Mouse (Mus musculus): ENCODE measurements around the gene Mmp27.

Gene Mmp27

GRCm38 (mm10) chr9:7604005-7604404 is 32.8 kb downstream of the Mmp27 start:
- no peak for DNase-seq

- DNase-seq: no peak
Observed at GRCm38 (mm10) chr9:7605638-7606037, 34.4 kb downstream of the Mmp27 start.

GRCm38 (mm10) chr9:7622582-7622981 is 51.4 kb downstream of the Mmp27 start:
- no peak for DNase-seq

GRCm38 (mm10) chr9:7627931-7628330 is 56.7 kb downstream of the Mmp27 start, which contains the start of gene Mmp20:
Gene Mmp20, plus strand, starts transcription at chr9:7628231.
- no peak for DNase-seq
